Mouse (Mus musculus) mouse embryonic stem cell (cell line): ENCODE measurements around the gene Ccdc34.

Experiments
- in situ Hi-C, 2 experiments: fragments of 300-500 bp; cut with MboI; formaldehyde crosslinking; loops; 1 replicate in 1 of 2; 3 replicates in 1 of 2; pipeline ENCODE4 v1.14.3; 2019 to 2020; ENCODE audit warnings: low sequenced_read_pairs in 2 of 2, low pct_unique_long_range_greater_than_20kb in 1 of 2, mixed read lengths in 1 of 2; ENCODE audit not compliant: unreplicated experiment in 1 of 2

Ccdc34 gene

DNA sequence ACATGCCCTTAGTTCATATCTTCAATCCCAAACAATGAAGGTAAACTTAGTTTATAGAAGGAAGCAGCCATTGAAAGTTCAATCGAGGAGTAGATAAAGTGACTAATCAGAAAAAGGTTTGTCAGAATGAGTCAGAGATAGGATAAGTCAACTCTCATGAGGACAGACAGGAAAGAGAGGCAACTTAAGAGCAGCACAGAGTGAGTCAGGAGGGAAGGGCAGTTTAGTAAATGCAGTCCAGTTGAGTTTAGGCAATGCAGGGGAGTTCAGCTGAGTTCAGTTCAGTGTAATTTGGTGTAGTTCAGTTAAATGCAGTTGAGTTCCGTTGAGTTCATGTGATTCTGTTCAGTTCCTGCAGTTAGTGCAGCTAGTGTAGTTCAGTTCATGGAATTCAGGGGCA lies 138.7 kb downstream of the Ccdc34 start:
- in situ Hi-C loops: no loop called here

GRCm38 (mm10) chr2:110165003-110165402 lies 147.4 kb downstream of the Ccdc34 start:
- in situ Hi-C loops: no loop called here

DNA sequence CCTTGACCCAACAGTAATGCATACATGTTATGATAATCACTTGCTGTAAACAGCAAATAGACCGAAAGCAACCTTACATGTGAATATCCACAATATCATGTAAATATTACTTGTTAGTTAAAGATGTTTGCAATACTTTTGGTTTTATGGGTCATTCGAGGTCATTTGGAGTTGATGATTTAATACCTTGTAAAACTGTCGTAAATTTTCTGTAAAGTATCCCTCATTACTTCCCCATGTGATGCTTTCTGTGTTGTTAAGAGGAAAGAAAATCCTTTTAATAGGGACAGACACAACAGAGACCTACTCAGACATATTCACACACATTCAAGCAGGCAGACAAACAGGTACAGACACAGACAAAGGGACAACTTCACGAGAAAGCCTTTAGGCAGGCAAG lies 150.1 kb downstream of the Ccdc34 start:
- in situ Hi-C loops: no loop called here

GRCm38 (mm10) chr2:110168361-110168760 lies 150.7 kb downstream of the Ccdc34 start:
- in situ Hi-C loops: no loop called here

- in situ Hi-C loops: no loop called here
Observed at GRCm38 (mm10) chr2:110172456-110172855, 154.8 kb downstream of the Ccdc34 start.

DNA sequence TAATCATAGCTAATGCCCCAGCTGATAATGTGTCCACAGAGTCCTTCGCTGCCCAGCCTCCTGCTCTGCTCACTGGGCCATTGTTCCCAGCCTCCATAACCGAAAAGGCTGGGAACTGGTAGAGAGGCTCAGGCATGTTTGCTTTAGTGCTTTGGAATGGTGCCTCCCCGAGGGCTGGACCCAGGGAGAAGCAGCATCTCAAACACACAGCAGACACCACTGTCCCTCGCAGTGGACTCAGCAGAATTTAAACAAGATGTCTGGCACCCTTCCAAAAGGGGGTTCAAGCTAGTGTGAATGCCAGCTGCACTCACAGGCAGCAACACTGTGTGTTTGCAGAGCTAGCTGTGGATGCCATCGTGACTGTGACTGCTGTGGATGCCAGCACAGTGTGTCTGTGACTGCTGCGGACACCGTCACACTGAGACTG lies 156.2 kb downstream of the Ccdc34 start:
- in situ Hi-C loops: no loop called here

DNA sequence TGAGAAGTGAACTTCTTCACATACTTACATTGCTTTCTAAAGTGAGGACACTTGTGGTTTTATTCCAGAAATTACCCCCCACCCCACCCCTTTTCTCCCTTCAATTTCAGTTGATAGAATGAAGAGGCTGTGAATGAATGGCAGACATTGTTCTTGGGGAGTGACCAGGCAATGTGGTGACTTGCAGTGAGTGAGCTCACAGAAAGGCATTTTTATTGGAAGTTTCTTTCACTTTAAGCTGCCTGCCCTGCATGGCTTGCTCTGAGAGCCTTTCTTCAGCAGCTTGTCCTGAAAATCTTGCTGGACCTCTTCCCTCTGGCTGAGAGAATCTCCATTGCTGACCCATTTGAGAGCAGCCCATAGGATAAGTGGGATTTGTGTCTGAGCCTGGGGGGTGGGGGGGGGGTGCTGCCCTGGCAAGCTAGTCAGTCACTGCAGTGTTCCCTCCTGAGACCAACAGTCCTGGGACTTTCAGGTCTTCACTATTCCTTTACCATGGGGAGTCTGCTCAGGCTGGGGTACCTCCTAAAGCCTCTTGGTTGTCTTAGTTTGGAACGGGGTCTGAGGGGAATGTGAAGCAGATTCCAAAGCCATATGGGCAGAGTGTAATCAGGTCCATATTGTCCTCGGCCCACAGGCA lies 159.3 kb downstream of the Ccdc34 start:
- in situ Hi-C loops: no loop called here

DNA sequence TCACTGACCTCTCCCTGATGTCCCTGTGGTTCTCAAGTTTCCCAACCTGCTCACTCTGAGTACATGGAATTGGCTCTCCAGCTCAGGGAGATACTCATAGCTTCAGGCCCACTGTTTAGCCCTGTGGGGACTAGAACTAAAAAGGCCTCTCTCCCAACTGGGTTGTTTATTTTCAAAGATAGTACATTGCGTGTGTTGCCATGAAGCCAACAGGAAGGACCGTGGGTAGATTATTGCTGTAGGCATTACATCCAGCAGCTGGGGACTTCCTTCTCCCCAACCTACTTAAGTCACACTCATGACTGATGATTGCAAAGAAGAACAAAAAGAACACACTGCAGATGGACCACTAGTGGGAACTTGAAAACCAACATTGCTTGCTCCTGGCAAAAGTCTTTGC lies 159.8 kb downstream of the Ccdc34 start:
- in situ Hi-C loops: no loop called here

- in situ Hi-C loops: no loop called here
Observed at GRCm38 (mm10) chr2:110177879-110178278, 160.3 kb downstream of the Ccdc34 start.

- in situ Hi-C loops: no loop called here
Observed at GRCm38 (mm10) chr2:110179669-110180315, 162.2 kb downstream of the Ccdc34 start.

GRCm38 (mm10) chr2:110180316-110180670 lies 162.7 kb downstream of the Ccdc34 start:
- in situ Hi-C loops: no loop called here

GRCm38 (mm10) chr2:110181666-110182065 lies 164.0 kb downstream of the Ccdc34 start:
- in situ Hi-C loops: no loop called here

GRCm38 (mm10) chr2:110182248-110182647 lies 164.6 kb downstream of the Ccdc34 start:
- in situ Hi-C loops: no loop called here

- in situ Hi-C loops: no loop called here
Observed at GRCm38 (mm10) chr2:110182795-110183486, 165.3 kb downstream of the Ccdc34 start.

DNA sequence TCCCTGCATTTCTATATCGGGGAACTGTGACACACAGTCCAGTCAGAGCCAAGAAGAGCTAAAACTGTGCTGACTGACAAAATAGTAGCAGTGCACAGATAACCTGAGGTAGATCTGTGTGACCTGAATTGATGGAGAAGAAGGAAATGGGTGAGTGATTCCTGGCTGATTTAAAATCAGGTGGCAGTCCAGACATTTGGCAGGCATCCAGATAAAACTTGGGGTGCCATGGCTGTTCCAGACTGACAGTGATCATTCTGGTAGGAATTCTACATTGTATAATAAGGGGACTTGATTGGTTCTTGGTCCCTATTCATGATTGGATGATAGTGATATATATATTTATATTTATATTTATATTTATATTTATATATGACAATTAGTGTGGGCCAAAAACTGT lies 166.5 kb downstream of the Ccdc34 start:
- in situ Hi-C loops: no loop called here

DNA sequence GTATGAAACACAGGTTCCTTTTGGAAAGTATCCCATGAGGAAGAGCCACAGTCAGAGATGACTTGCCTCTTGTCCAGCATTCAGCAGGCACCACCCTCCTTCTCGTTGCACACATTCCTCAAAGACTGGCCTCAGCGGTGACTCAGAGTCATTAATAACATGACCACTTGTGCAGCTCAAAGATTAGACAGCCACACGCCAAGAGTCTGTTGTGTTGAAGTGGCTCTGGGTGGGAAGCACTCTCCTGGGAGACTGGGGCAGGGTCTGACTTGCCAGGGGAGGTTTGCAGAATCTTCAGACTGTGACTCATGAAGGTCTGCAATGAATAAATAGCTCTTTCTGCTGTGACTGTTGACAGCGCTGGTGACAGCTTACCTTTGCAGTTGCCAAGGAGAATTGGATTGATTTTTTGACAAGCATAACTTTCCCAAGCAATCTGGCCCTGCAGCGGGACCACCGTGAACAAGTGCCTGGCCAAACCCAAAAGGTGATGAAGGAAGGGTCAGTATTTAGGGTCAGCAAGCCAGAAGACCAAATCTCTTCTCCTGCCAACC lies 168.9 kb downstream of the Ccdc34 start:
- in situ Hi-C loops: no loop called here

DNA sequence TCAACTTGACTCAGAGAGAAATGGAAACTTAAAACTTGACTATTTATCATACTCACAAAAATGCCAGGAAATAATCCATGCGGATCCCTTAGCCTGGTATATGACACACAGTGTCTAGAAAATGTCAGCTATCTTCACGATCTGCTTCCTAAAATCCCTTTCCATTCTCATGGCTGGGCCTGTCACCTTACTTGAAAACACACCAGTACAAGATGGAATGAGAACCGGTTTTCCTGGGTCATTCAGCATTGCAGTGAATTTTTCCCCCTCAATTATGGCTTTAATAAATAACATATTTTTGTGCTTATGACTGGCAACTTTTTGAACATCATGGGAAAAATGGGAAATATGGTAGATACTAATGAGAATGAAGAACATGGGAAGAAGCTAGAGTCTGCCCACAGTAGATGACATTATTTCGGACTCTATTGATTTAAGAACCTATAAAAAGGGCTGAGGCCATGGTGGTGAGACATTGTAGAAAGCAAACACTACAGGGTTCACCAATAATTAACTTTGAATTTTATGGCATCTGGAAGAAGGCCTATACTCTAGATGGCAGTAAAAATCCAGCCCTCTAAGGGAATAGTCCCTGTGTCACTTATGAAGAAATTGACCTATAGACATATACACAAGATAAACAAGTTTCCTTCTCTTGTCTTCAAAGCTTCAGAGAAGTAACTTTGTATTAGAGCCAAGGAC lies 171.2 kb downstream of the Ccdc34 start:
- in situ Hi-C loops: no loop called here

GRCm38 (mm10) chr2:110190416-110190815 lies 172.8 kb downstream of the Ccdc34 start:
- in situ Hi-C loops: no loop called here

- in situ Hi-C loops: no loop called here
Observed at GRCm38 (mm10) chr2:110191186-110191690, 173.6 kb downstream of the Ccdc34 start.
